Mouse (Mus musculus) neural tube, embryonic 10.5 days (tissue): ENCODE measurements around the gene Ank2.

Experiments used
- DNase-seq: peaks from one replicate; pipeline ENCODE4 v3.0.0-alpha.2; 2017; ENCODE audit warnings: low spot score; ENCODE audit errors: extremely low spot score

The Ank2 gene

GRCm38 (mm10) chr3:127248611-127249010, 250.5 kb downstream of the Ank2 start:
- no peak for DNase-seq

- DNase-seq, result no peak
Observed at GRCm38 (mm10) chr3:127246989-127247708, 252.0 kb downstream of the Ank2 start.

- no peak for DNase-seq
Observed at GRCm38 (mm10) chr3:127243928-127244642, 255.1 kb downstream of the Ank2 start.

GRCm38 (mm10) chr3:127242234-127242810, 256.8 kb downstream of the Ank2 start:
- DNase-seq, result no peak

GRCm38 (mm10) chr3:127235271-127235670, 263.9 kb downstream of the Ank2 start:
- no peak for DNase-seq

- peak; percentile 67 for DNase-seq
Observed at GRCm38 (mm10) chr3:127225799-127226730, 273.1 kb downstream of the Ank2 start.

GRCm38 (mm10) chr3:127225167-127225798, 273.9 kb downstream of the Ank2 start:
- DNase-seq, result no peak

- no peak for DNase-seq
Observed at GRCm38 (mm10) chr3:127224315-127225166, 274.6 kb downstream of the Ank2 start.

GRCm38 (mm10) chr3:127222086-127222485, 277.1 kb downstream of the Ank2 start:
- no peak for DNase-seq

- DNase-seq, result no peak
Observed at GRCm38 (mm10) chr3:127220859-127221258, 278.3 kb downstream of the Ank2 start.

GRCm38 (mm10) chr3:127213534-127213933, 285.6 kb downstream of the Ank2 start:
- no peak for DNase-seq

GRCm38 (mm10) chr3:127211119-127211518, 288.0 kb downstream of the Ank2 start:
- DNase-seq, result no peak

GRCm38 (mm10) chr3:127210552-127210951, 288.6 kb downstream of the Ank2 start:
- no peak for DNase-seq

- DNase-seq, result no peak
Observed at GRCm38 (mm10) chr3:127208871-127209270, 290.3 kb downstream of the Ank2 start.

GRCm38 (mm10) chr3:127205883-127206434, 293.2 kb downstream of the Ank2 start:
- no peak for DNase-seq

- no peak for DNase-seq
Observed at GRCm38 (mm10) chr3:127202484-127203115, 296.6 kb downstream of the Ank2 start.

GRCm38 (mm10) chr3:127200789-127201188, 298.4 kb downstream of the Ank2 start:
- DNase-seq, result no peak

GRCm38 (mm10) chr3:127199112-127199665, 300.0 kb downstream of the Ank2 start:
- no peak for DNase-seq

- DNase-seq, result no peak
Observed at GRCm38 (mm10) chr3:127198656-127199055, 300.5 kb downstream of the Ank2 start.
